Mouse (Mus musculus): ENCODE measurements around the gene Gm614. TPM values are rescaled to one million over a fixed set of nuclear protein-coding genes. Genes with fewer than 3 reads are reported as not detected.

Gene Gm614
- not detected in 2 replicates for polyA plus RNA-seq (2015; fragmentation: Nextera tagmentation; extraction: Ambion mirVana)

- H3K4me2 ChIP-seq (replicated peaks) = no peak within 1 kb of the TSS
- no peaks in the 10 kb centered on the region for H3K27me3 ChIP-seq
- H3K36me3 ChIP-seq = no peaks in the 10 kb centered on the region
- 89% methylated on average over 1 of the region's 1 CpGs for WGBS
- ATAC-seq (replicated peaks) = no peak
- no peaks in the 10 kb centered on the region for H3K9me3 ChIP-seq
- peaks cover 10% of the 10 kb centered on the region; the same call in 1 of the 2 replicates for H3K4me1 ChIP-seq
- H3K27ac ChIP-seq (replicated peaks) = no peak within 1 kb of the TSS
- H3K9ac ChIP-seq (replicated peaks) = no peak within 1 kb of the TSS
- H3K4me3 ChIP-seq = no peak within 1 kb of the TSS
Measured at GRCm38 (mm10) chrX:101263892-101264291, at the start of gene Gm614. Gene Gm614, minus strand, starts transcription at chrX:101263992.

- H3K36me3 ChIP-seq = peaks cover 17% of the 10 kb centered on the region; the same call in 1 of the 2 replicates
- 92% methylated on average over 5 of the region's 5 CpGs for WGBS
- H3K4me3 ChIP-seq = no peak overlapping the region
- no peak overlapping the region for H3K27ac ChIP-seq (replicated peaks)
- no peak overlapping the region for H3K4me2 ChIP-seq (replicated peaks)
- H3K9me3 ChIP-seq = no peaks in the 10 kb centered on the region
- no peak for ATAC-seq (replicated peaks)
- H3K27me3 ChIP-seq = no peaks in the 10 kb centered on the region
- no peak overlapping the region for H3K9ac ChIP-seq (replicated peaks)
- peaks cover 13% of the 10 kb centered on the region; the same call in 1 of the 2 replicates for H3K4me1 ChIP-seq
Measured at GRCm38 (mm10) chrX:101309299-101309698, 45.5 kb upstream of the Gm614 start.

- H3K36me3 ChIP-seq = 0 out of 2 replicates have a peak, but pooled peaks cover 3% of the 10 kb centered on the region
- H3K4me2 ChIP-seq (replicated peaks) = no peak overlapping the region
- H3K9me3 ChIP-seq = no peaks in the 10 kb centered on the region
- H3K4me1 ChIP-seq = peaks cover 37% of the 10 kb centered on the region
- H3K27ac ChIP-seq (replicated peaks) = no peak overlapping the region
- 39% methylated on average over 2 of the region's 2 CpGs for WGBS
- no peaks in the 10 kb centered on the region for H3K27me3 ChIP-seq
- ATAC-seq (replicated peaks) = no peak
- H3K9ac ChIP-seq (replicated peaks) = no peak overlapping the region
- H3K4me3 ChIP-seq = no peak overlapping the region
Measured at GRCm38 (mm10) chrX:101304646-101305045, 40.9 kb upstream of the Gm614 start.

GRCm38 (mm10) chrX:101301654-101302053 lies 37.9 kb upstream of the Gm614 start:
- 67% methylated on average over 9 of the region's 9 CpGs for WGBS
- Histone ChIP-seq H3K9ac (replicated peaks) (peak overlapping the region; percentile 32; the same call in 1 of the 2 replicates), H3K27me3 (no peaks in the 10 kb centered on the region), H3K9me3 (no peaks in the 10 kb centered on the region), H3K36me3 (peaks cover 2% of the 10 kb centered on the region; the same call in 1 of the 2 replicates), H3K4me1 (peaks cover 37% of the 10 kb centered on the region), H3K4me2 (replicated peaks) (peak overlapping the region; percentile 46), H3K4me3 (peak overlapping the region; percentile 55), H3K27ac (replicated peaks) (no peak overlapping the region)
- ATAC-seq (replicated peaks) = no peak

- WGBS = 22% methylated on average over 13 of the region's 13 CpGs
- ATAC-seq (replicated peaks) = peak; percentile 41
Measured at GRCm38 (mm10) chrX:101300427-101301030, 36.7 kb upstream of the Gm614 start.

GRCm38 (mm10) chrX:101299473-101300426 lies 36.0 kb upstream of the Gm614 start:
- ATAC-seq (replicated peaks) = peak; percentile 68
- Histone ChIP-seq H3K9me3 (no peaks in the 10 kb centered on the region), H3K4me2 (replicated peaks) (peak overlapping the region; percentile 46), H3K27me3 (no peaks in the 10 kb centered on the region), H3K4me1 (peaks cover 37% of the 10 kb centered on the region), H3K9ac (replicated peaks) (peak overlapping the region; percentile 64), H3K4me3 (peak overlapping the region; percentile 55), H3K36me3 (peaks cover 5% of the 10 kb centered on the region; the same call in 1 of the 2 replicates), H3K27ac (replicated peaks) (peak overlapping the region; percentile 88)
- 34% methylated on average over 13 of the region's 13 CpGs for WGBS

More at GRCm38 (mm10) chrX:101300427-101301030, 36.7 kb upstream of the Gm614 start:
- H3K9me3 ChIP-seq = no peaks in the 10 kb centered on the region
- H3K4me1 ChIP-seq = peaks cover 37% of the 10 kb centered on the region
- no peaks in the 10 kb centered on the region for H3K27me3 ChIP-seq
- peak overlapping the region; percentile 46 for H3K4me2 ChIP-seq (replicated peaks)
- peak overlapping the region; percentile 64 for H3K9ac ChIP-seq (replicated peaks)
- H3K27ac ChIP-seq (replicated peaks) = peak overlapping the region; percentile 88
- peak overlapping the region; percentile 55 for H3K4me3 ChIP-seq
- peaks cover 5% of the 10 kb centered on the region; the same call in 1 of the 2 replicates for H3K36me3 ChIP-seq

GRCm38 (mm10) chrX:101299055-101299454 lies 35.3 kb upstream of the Gm614 start, which contains the start of gene Nlgn3:
Gene Nlgn3, plus strand, starts transcription at chrX:101299168.
- peaks cover 5% of the 10 kb centered on the region; the same call in 1 of the 2 replicates for H3K36me3 ChIP-seq
- WGBS = 11% methylated on average over 20 of the region's 24 CpGs
- ATAC-seq (replicated peaks) = peak; percentile 47
- peak within 1 kb of the TSS; percentile 46 for H3K4me2 ChIP-seq (replicated peaks)
- H3K9ac ChIP-seq (replicated peaks) = peak within 1 kb of the TSS; percentile 64
- no peaks in the 10 kb centered on the region for H3K27me3 ChIP-seq
- peak within 1 kb of the TSS; percentile 55 for H3K4me3 ChIP-seq
- H3K27ac ChIP-seq (replicated peaks) = peak within 1 kb of the TSS; percentile 88
- no peaks in the 10 kb centered on the region for H3K9me3 ChIP-seq
- peaks cover 30% of the 10 kb centered on the region for H3K4me1 ChIP-seq

- no peaks in the 10 kb centered on the region for H3K27me3 ChIP-seq
- ATAC-seq (replicated peaks) = no peak
- peaks cover 22% of the 10 kb centered on the region for H3K36me3 ChIP-seq
- no peak overlapping the region for H3K27ac ChIP-seq (replicated peaks)
- H3K4me2 ChIP-seq (replicated peaks) = no peak overlapping the region
- H3K4me3 ChIP-seq = no peak overlapping the region
- H3K9ac ChIP-seq (replicated peaks) = no peak overlapping the region
- 88% methylated on average over 10 of the region's 10 CpGs for WGBS
- no peaks in the 10 kb centered on the region for H3K9me3 ChIP-seq
- no peaks in the 10 kb centered on the region for H3K4me1 ChIP-seq
Measured at GRCm38 (mm10) chrX:101290111-101290510, 26.3 kb upstream of the Gm614 start.

GRCm38 (mm10) chrX:101289037-101289436 lies 25.2 kb upstream of the Gm614 start:
- Histone ChIP-seq H3K9me3 (no peaks in the 10 kb centered on the region), H3K36me3 (peaks cover 22% of the 10 kb centered on the region), H3K27me3 (no peaks in the 10 kb centered on the region), H3K4me2 (replicated peaks) (no peak overlapping the region), H3K4me1 (no peaks in the 10 kb centered on the region), H3K9ac (replicated peaks) (no peak overlapping the region), H3K4me3 (no peak overlapping the region), H3K27ac (replicated peaks) (no peak overlapping the region)
- 87% methylated on average over 7 of the region's 7 CpGs for WGBS
- ATAC-seq (replicated peaks) = no peak

GRCm38 (mm10) chrX:101288432-101288831 lies 24.6 kb upstream of the Gm614 start:
- Histone ChIP-seq H3K4me2 (replicated peaks) (no peak overlapping the region), H3K9me3 (no peaks in the 10 kb centered on the region), H3K9ac (replicated peaks) (no peak overlapping the region), H3K27ac (replicated peaks) (no peak overlapping the region), H3K4me1 (no peaks in the 10 kb centered on the region), H3K27me3 (no peaks in the 10 kb centered on the region), H3K36me3 (peaks cover 22% of the 10 kb centered on the region), H3K4me3 (no peak overlapping the region)
- WGBS = 91% methylated on average over 6 of the region's 6 CpGs
- ATAC-seq (replicated peaks) = no peak

- Histone ChIP-seq H3K9ac (replicated peaks) (no peak overlapping the region), H3K27me3 (no peaks in the 10 kb centered on the region), H3K27ac (replicated peaks) (no peak overlapping the region), H3K4me1 (no peaks in the 10 kb centered on the region), H3K9me3 (no peaks in the 10 kb centered on the region), H3K36me3 (peaks cover 22% of the 10 kb centered on the region), H3K4me3 (no peak overlapping the region), H3K4me2 (replicated peaks) (no peak overlapping the region)
- ATAC-seq (replicated peaks) = no peak
- 93% methylated on average over 3 of the region's 3 CpGs for WGBS
Measured at GRCm38 (mm10) chrX:101287543-101287942, 23.8 kb upstream of the Gm614 start.
